Mouse (Mus musculus) small intestine, adult 2 months (tissue): ENCODE data around the gene Whrn.

Source experiments
- CTCF ChIP-seq: fragments of 200-500 bp; IDR thresholded peaks from 2 replicates; pipeline ENCODE4 v1.5.1; 2012; ENCODE audit warnings: low read depth, mild to moderate bottlenecking, control low read depth, inconsistent platforms, low read length, moderate library complexity, mixed read lengths; ENCODE audit not compliant: insufficient replicate concordance, insufficient read length; ENCODE audit errors: extremely low read depth
- POLR2A ChIP-seq: fragments of 200-500 bp; IDR thresholded peaks from 2 replicates; pipeline ENCODE4 v1.6.1; 2012; ENCODE audit warnings: low read depth, mild to moderate bottlenecking, control low read depth, inconsistent platforms, low read length, moderate library complexity

GRCm38 (mm10) chr4:63423231-63423630 lies 72.6 kb downstream of the Whrn start:
- TF ChIP-seq POLR2A: no peak
- no peak for TF ChIP-seq CTCF
